Mouse (Mus musculus): ENCODE results near the gene Mat2a. TPM values are rescaled to one million over a fixed set of nuclear protein-coding genes. Genes with fewer than 3 reads are reported as not detected.
"Not testable (repeated sequence)": the region's sequence is repeated elsewhere in the genome, so short reads cannot be mapped to it uniquely, and the experiment has no call there.

The Mat2a gene
- total RNA-seq, 2 experiments from 2014 or later: 164 to 176 TPM

GRCm38 (mm10) chr6:72458921-72459320 is 19.6 kb upstream of the Mat2a start:
- intact Hi-C loops (cut with DNase I): loop anchor here (5.0 kb wide), 1 partner anchor 53 kb away; no protein-coding TSS in a partner anchor
- no peak for DNase-seq (ENCODE audit: low spot score in 2 of 2)

GRCm38 (mm10) chr6:72458418-72458817 is 19.1 kb upstream of the Mat2a start:
- intact Hi-C loops (cut with DNase I): loop anchor here (5.0 kb wide), 1 partner anchor 54 kb away; no protein-coding TSS in a partner anchor
- DNase-seq (ENCODE audit: low spot score in 2 of 2): no peak

GRCm38 (mm10) chr6:72456567-72456966 is 17.2 kb upstream of the Mat2a start:
- DNase-seq (ENCODE audit: low spot score in 2 of 2): no peak
- intact Hi-C loops (cut with DNase I): loop anchor here (5.0 kb wide), 1 partner anchor 56 kb away; no protein-coding TSS in a partner anchor

GRCm38 (mm10) chr6:72454833-72455373 is 15.5 kb upstream of the Mat2a start:
- no peak for DNase-seq (ENCODE audit: low spot score in 2 of 2)
- intact Hi-C loops (cut with DNase I): loop anchor here (5.0 kb wide), 1 partner anchor 57 kb away; no protein-coding TSS in a partner anchor

DNA sequence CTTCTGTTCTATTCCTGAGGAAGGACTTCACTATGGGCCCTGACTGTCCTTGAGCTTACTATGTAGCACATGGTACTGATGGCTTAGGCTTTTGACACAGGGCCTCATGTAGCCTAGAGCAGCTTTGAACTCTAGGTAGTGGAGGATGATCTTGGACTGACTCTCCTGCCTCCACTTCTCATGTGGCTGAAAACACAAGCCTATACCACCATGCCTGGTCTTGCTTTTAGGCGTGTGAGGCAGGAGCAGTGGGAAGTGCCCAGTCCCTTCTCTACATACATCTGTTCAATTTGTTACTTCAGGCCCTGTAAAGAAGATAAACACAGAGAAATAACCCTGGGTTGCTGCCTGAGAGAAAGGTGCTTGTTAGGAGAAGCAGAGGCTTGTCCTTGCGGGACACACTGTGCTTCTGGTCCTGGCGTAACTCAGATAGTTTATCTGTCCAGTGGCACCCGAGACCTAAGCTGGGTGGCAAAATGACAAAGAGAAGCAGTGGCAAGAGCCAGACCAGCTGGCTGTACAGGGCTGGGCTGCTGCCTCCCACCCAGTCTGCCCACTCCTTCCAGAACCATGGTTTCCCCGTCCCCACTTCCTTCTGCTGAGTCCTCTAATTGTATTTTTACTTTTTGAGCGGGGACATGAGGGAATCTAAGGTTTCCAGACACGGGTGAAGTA is 14.9 kb upstream of the Mat2a start:
- no peak for DNase-seq (ENCODE audit: low spot score in 2 of 2)
- intact Hi-C loops (cut with DNase I): no loop called here

- intact Hi-C loops (cut with DNase I): no loop called here
- DNase-seq (ENCODE audit: low spot score in 2 of 2): no peak
Observed at GRCm38 (mm10) chr6:72453578-72453977, 14.2 kb upstream of the Mat2a start.

DNA sequence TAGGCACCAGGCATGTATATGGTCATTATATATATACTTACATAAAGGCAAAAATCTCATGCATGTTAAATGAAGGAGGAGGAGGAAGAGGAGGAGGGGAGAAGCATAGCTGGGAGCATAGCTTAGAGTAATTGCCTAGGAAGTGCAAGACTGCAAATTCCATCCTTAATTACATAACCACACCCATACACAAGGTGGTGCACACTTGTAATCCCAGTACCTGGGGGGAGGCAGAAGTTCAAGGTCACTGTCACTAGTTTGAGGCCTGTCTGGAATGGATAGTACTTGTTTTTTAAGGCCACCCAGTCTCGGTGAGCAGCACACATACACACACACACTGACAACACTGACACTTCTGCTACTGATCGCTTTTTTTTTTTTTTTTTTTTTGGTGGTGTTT is 13.0 kb upstream of the Mat2a start:
- DNase-seq (ENCODE audit: low spot score in 2 of 2): no peak
- intact Hi-C loops (cut with DNase I): no loop called here

GRCm38 (mm10) chr6:72451778-72452177 is 12.4 kb upstream of the Mat2a start:
- DNase-seq (ENCODE audit: low spot score in 2 of 2); intact Hi-C loops (cut with DNase I): not testable (repeated sequence)

DNA sequence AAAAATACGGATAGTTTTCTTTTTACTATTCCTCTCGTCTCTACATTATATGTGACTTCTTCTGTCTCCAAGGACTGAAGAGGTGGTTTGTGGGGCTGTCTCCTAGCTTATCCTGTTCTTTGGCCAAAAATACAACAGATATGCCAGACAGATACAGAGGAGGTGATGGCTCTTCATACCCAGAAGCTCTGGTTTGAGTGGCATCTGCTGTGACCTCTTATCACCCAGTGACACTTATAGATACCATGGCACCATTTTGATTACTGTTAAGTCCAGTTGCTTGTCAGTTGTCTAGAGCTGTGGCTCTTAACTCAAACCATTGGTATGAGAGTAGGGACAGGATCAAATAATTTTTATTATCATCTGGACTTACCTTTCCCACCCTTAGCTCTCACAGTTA is 8.1 kb upstream of the Mat2a start:
- intact Hi-C loops (cut with DNase I): no loop called here

GRCm38 (mm10) chr6:72445011-72445410 is 5.7 kb upstream of the Mat2a start:
- DNase-seq (ENCODE audit: low spot score in 2 of 2): no peak
- intact Hi-C loops (cut with DNase I): no loop called here

More for the DNA sequence above, 8.1 kb upstream of the Mat2a start:
- no peak for DNase-seq (ENCODE audit: low spot score in 2 of 2)

- no peak for DNase-seq (ENCODE audit: low spot score in 2 of 2)
- intact Hi-C loops (cut with DNase I): no loop called here
Observed at GRCm38 (mm10) chr6:72442921-72443604, 3.7 kb upstream of the Mat2a start.

GRCm38 (mm10) chr6:72440186-72440990 is 1.0 kb upstream of the Mat2a start:
- intact Hi-C loops (cut with DNase I): no loop called here
- peak; percentile 37 to 38 for DNase-seq (ENCODE audit: low spot score in 2 of 2)

DNA sequence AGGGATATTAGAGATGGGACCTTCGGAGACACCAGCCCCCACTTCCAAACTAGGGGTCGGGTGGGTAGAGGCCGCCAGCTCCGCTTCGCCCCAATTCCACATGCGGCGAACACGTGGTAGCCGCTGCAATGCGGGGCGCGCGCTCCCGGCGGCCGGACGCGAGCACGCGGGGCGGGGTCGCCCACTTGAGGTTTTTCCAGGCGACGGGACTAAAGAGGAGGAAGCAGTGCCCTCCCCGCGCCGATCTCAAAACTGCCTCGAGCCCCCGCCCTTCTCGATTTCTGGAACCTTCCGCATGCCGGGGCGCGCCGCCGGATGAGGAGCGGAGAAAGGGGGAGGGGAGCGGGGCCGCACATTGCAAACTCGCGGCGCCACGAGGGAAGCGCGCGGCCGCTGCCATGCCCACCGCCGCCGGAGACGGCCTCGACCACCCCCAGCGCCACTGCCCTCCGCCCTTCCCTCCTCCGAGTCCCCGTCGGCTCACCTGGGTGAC is 450 bp downstream of the Mat2a start:
- peak; percentile 92 to 94 for DNase-seq (ENCODE audit: low spot score in 2 of 2)
- intact Hi-C loops (cut with DNase I): loop anchor here (2.0 kb wide), 1 partner anchor 74 kb away; no protein-coding TSS in a partner anchor

DNA sequence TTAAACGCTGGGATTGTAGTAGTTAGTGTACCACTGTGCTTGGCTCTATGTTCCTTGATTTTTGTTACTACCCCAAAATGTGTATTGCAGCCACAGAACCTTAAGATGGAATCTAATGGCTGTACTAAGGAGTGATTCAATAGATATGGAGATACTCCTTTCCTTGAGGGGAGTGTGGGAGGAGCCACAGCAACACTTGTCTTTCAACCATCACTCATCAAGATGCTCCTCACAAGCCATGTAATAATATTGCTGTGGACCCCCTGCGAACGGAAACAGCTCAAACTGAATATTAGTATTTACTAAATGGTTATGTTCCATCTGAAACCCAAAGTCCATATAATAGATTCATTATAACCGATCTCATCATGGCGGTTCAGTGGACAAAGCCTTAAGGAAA is 1.1 kb downstream of the Mat2a start:
- intact Hi-C loops (cut with DNase I): loop anchor here (2.0 kb wide), 1 partner anchor 75 kb away; no protein-coding TSS in a partner anchor
- no peak for DNase-seq (ENCODE audit: low spot score in 2 of 2)

DNA sequence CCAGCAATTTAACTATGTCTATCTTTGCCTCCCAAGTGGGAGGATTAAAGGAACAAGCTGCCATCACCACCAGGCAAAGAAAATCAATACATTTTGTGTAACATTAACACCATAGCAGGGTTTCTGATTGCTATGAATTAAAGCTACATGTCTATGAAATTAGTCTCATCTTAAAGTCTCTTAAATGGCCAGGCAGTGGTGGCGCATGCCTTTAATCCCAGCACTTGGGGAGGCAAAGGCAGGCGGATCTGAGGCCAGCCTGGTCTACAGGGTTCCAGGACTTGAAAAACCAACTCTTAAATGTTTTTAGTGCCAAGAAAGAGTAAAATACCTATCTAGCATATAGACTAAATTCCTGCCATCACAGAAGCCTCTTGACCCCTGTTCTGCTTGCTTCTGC is 7.2 kb downstream of the Mat2a start:
- DNase-seq (ENCODE audit: low spot score in 2 of 2): no peak
- intact Hi-C loops (cut with DNase I): no loop called here

DNA sequence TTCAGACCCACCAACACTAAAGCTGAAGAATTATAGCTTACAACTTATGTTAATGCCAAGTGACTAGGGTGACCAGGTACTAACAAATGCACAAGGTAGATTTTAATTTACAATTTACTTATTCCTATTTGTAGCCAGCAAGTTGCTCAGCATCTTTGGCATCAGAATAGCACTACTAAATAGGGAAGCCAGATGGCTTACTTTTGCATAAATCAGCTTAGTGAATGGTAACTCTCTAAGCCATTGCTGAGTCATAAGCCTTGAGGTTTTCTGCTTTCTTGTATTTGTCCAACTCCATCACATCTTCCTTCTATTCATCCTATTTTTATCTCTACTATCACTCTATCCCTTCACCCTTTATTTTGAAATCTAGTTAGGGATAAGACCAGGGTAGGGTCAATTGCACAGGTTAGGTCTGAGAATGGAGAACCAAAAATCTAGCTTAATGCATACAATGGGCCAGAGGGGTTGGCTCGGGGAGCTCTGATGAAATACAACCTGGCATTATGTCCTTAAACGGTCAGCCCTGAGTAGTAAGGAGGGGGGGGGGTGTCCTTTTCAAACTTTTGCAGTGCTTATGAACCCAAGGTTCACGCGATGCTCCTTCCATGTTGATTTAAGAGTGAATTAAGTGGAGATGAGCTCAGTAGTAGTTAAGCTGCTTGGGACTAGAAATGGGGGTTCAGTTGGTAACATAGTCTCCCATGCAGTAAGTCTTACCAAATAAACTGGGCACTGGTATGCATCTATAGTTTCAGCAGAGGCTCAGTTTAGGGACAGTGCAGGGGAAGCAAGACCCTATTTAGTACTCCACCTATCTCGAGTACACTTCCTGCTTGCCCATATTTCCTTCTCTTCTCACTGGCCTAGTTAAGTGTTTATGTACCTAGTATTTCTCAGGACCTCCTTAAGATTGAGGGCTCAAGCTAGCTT is 8.1 kb downstream of the Mat2a start:
- DNase-seq (ENCODE audit: low spot score in 2 of 2): no peak
- intact Hi-C loops (cut with DNase I): no loop called here

- intact Hi-C loops (cut with DNase I): loop anchor here (2.0 kb wide), 1 partner anchor 138 kb away; no protein-coding TSS in a partner anchor
Observed at GRCm38 (mm10) chr6:72429061-72429842, 10.1 kb downstream of the Mat2a start.

GRCm38 (mm10) chr6:72428036-72428435 is 11.3 kb downstream of the Mat2a start:
- DNase-seq (ENCODE audit: low spot score in 2 of 2): peak; percentile 65 to 75
- intact Hi-C loops (cut with DNase I): loop anchor here (1.0 to 2.0 kb wide), 2 partner anchors 106 to 139 kb away; no protein-coding TSS in a partner anchor

More at GRCm38 (mm10) chr6:72429061-72429842, 10.1 kb downstream of the Mat2a start:
- no peak for DNase-seq (ENCODE audit: low spot score in 2 of 2)
